Mouse (Mus musculus): ENCODE data around the gene Fkbp7. TPM values are rescaled to one million over a fixed set of nuclear protein-coding genes. Genes with fewer than 3 reads are reported as not detected.
A peak's percentile ranks its signal among the peaks of the same experiment; 100 is the strongest.

Fkbp7 gene
- polyA plus RNA-seq, 1 experiment, result 10.0 TPM

DNA sequence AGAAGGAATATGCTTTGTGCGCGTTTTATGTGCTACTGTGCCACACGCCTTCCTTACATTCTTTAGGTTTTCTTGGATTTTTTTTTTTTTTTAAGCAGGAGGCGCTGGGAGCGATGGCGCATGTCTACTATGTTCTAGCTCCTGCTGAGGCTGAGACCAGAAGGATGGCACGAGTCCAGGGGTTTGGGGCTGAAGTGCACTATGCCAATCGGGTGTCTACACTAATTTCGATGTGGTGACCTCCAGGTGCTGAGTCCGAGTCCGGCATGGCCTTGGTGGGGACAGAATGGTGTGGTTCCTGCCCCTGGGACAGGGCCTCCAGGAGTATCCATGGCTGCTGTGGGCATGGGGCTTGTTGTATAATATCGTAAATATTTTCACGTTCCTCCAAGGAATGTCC lies 14.4 kb downstream of the Fkbp7 start:
- Histone ChIP-seq H3K36me3 (ENCODE audit: control insufficient read depth, insufficient read depth, low read length, poor library complexity, severe bottlenecking) (no peaks in the 10 kb centered on the region), H3K27me3 (ENCODE audit: control insufficient read depth, insufficient read depth, low read length, poor library complexity, severe bottlenecking) (no peaks in the 10 kb centered on the region), H3K27ac (ENCODE audit: insufficient read depth, low read length) (no peak overlapping the region), H3K9ac (ENCODE audit: low read depth, poor library complexity, severe bottlenecking) (no peak overlapping the region), H3K4me3 (ENCODE audit: low read depth, low read length) (no peak overlapping the region), H3K4me1 (ENCODE audit: control insufficient read depth, insufficient read depth, low read length) (no peaks in the 10 kb centered on the region), H3K9me3 (replicated peaks; ENCODE audit: control insufficient read depth, insufficient read depth, low read length, poor library complexity, severe bottlenecking) (no peaks in the 10 kb centered on the region)
- no peak for TF ChIP-seq POLR2A (IDR thresholded peaks at IDR 0.05; ENCODE audit: insufficient read depth, low read length)
- no peak for TF ChIP-seq CTCF (IDR thresholded peaks at IDR 0.05; ENCODE audit: low read depth, low read length)
- no peak for TF ChIP-seq EP300 (IDR thresholded peaks at IDR 0.05; ENCODE audit: insufficient read depth, low read depth, low read length)

- Histone ChIP-seq H3K27me3 (ENCODE audit: control insufficient read depth, insufficient read depth, low read length, poor library complexity, severe bottlenecking) (no peaks in the 10 kb centered on the region), H3K4me3 (ENCODE audit: low read depth, low read length) (no peak overlapping the region), H3K4me1 (ENCODE audit: control insufficient read depth, insufficient read depth, low read length) (no peaks in the 10 kb centered on the region), H3K9ac (ENCODE audit: low read depth, poor library complexity, severe bottlenecking) (no peak overlapping the region), H3K27ac (ENCODE audit: insufficient read depth, low read length) (no peak overlapping the region), H3K9me3 (replicated peaks; ENCODE audit: control insufficient read depth, insufficient read depth, low read length, poor library complexity, severe bottlenecking) (no peaks in the 10 kb centered on the region), H3K36me3 (ENCODE audit: control insufficient read depth, insufficient read depth, low read length, poor library complexity, severe bottlenecking) (no peaks in the 10 kb centered on the region)
- peak; percentile 42 for TF ChIP-seq CTCF (IDR thresholded peaks at IDR 0.05; ENCODE audit: low read depth, low read length)
- TF ChIP-seq POLR2A (IDR thresholded peaks at IDR 0.05; ENCODE audit: insufficient read depth, low read length), result no peak
- no peak for TF ChIP-seq EP300 (IDR thresholded peaks at IDR 0.05; ENCODE audit: insufficient read depth, low read depth, low read length)
These were observed 16.9 kb downstream of the Fkbp7 start for GRCm38 (mm10) chr2:76655982-76656381.

DNA sequence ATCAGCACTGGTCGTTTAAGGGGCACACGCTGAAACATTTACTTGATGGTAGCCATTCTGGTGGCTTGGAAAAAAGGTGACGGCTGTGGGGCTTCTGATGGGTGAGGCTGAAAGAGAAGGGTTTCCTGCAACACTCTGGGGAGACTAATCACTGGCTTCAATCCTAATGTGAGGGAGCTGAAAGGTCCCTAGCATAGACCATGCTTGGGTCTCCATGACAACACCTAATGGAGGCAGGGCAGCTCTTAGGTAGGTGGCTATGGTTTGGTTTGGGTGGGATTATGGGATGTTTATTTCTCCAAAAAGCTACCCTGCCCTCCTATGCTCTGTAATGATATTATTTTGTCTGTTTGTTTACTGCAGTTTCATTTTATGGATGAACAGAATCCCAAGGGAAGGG lies 17.5 kb downstream of the Fkbp7 start:
- TF ChIP-seq EP300 (IDR thresholded peaks at IDR 0.05; ENCODE audit: insufficient read depth, low read depth, low read length) (no peak), POLR2A (IDR thresholded peaks at IDR 0.05; ENCODE audit: insufficient read depth, low read length) (no peak), CTCF (IDR thresholded peaks at IDR 0.05; ENCODE audit: low read depth, low read length) (no peak)
- Histone ChIP-seq H3K27me3 (ENCODE audit: control insufficient read depth, insufficient read depth, low read length, poor library complexity, severe bottlenecking) (no peaks in the 10 kb centered on the region), H3K9ac (ENCODE audit: low read depth, poor library complexity, severe bottlenecking) (no peak overlapping the region), H3K4me1 (ENCODE audit: control insufficient read depth, insufficient read depth, low read length) (no peaks in the 10 kb centered on the region), H3K9me3 (replicated peaks; ENCODE audit: control insufficient read depth, insufficient read depth, low read length, poor library complexity, severe bottlenecking) (no peaks in the 10 kb centered on the region), H3K27ac (ENCODE audit: insufficient read depth, low read length) (no peak overlapping the region), H3K36me3 (ENCODE audit: control insufficient read depth, insufficient read depth, low read length, poor library complexity, severe bottlenecking) (no peaks in the 10 kb centered on the region), H3K4me3 (ENCODE audit: low read depth, low read length) (no peak overlapping the region)

- no peaks in the 10 kb centered on the region for H3K27me3 ChIP-seq (ENCODE audit: control insufficient read depth, insufficient read depth, low read length, poor library complexity, severe bottlenecking)
- H3K27ac ChIP-seq (ENCODE audit: insufficient read depth, low read length), result no peak overlapping the region
- no peaks in the 10 kb centered on the region for H3K9me3 ChIP-seq (replicated peaks; ENCODE audit: control insufficient read depth, insufficient read depth, low read length, poor library complexity, severe bottlenecking)
- H3K4me3 ChIP-seq (ENCODE audit: low read depth, low read length), result no peak overlapping the region
- H3K36me3 ChIP-seq (ENCODE audit: control insufficient read depth, insufficient read depth, low read length, poor library complexity, severe bottlenecking), result no peaks in the 10 kb centered on the region
- H3K4me1 ChIP-seq (ENCODE audit: control insufficient read depth, insufficient read depth, low read length), result no peaks in the 10 kb centered on the region
- no peak overlapping the region for H3K9ac ChIP-seq (ENCODE audit: low read depth, poor library complexity, severe bottlenecking)
- TF ChIP-seq POLR2A (IDR thresholded peaks at IDR 0.05; ENCODE audit: insufficient read depth, low read length) (no peak), CTCF (IDR thresholded peaks at IDR 0.05; ENCODE audit: low read depth, low read length) (no peak), EP300 (IDR thresholded peaks at IDR 0.05; ENCODE audit: insufficient read depth, low read depth, low read length) (no peak)
These were observed 18.3 kb downstream of the Fkbp7 start for GRCm38 (mm10) chr2:76654646-76655045.

DNA sequence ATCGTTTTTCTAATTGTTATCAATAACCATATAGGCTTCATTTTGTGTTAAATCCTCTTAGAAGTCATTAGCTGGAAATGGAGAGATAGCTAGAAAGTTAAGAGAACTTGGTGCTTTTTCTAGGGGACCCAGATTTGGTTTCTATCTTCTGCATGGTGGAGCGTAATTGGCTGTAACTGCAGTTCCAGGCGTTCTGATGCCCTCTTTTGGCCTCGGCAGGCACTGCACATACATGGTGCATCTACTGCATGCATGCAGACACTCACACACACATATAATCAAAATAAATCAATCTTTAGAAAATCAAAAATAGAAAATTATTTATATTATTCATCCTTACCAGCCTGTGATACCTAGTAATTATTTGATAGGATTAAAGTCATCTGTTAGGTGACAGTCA lies 19.8 kb downstream of the Fkbp7 start:
- Histone ChIP-seq H3K9me3 (replicated peaks; ENCODE audit: control insufficient read depth, insufficient read depth, low read length, poor library complexity, severe bottlenecking) (no peaks in the 10 kb centered on the region), H3K4me1 (ENCODE audit: control insufficient read depth, insufficient read depth, low read length) (no peaks in the 10 kb centered on the region), H3K27ac (ENCODE audit: insufficient read depth, low read length) (no peak overlapping the region), H3K4me3 (ENCODE audit: low read depth, low read length) (no peak overlapping the region), H3K27me3 (ENCODE audit: control insufficient read depth, insufficient read depth, low read length, poor library complexity, severe bottlenecking) (no peaks in the 10 kb centered on the region), H3K36me3 (ENCODE audit: control insufficient read depth, insufficient read depth, low read length, poor library complexity, severe bottlenecking) (no peaks in the 10 kb centered on the region), H3K9ac (ENCODE audit: low read depth, poor library complexity, severe bottlenecking) (no peak overlapping the region)
- TF ChIP-seq POLR2A (IDR thresholded peaks at IDR 0.05; ENCODE audit: insufficient read depth, low read length) (no peak), CTCF (IDR thresholded peaks at IDR 0.05; ENCODE audit: low read depth, low read length) (peak; percentile 45), EP300 (IDR thresholded peaks at IDR 0.05; ENCODE audit: insufficient read depth, low read depth, low read length) (no peak)

DNA sequence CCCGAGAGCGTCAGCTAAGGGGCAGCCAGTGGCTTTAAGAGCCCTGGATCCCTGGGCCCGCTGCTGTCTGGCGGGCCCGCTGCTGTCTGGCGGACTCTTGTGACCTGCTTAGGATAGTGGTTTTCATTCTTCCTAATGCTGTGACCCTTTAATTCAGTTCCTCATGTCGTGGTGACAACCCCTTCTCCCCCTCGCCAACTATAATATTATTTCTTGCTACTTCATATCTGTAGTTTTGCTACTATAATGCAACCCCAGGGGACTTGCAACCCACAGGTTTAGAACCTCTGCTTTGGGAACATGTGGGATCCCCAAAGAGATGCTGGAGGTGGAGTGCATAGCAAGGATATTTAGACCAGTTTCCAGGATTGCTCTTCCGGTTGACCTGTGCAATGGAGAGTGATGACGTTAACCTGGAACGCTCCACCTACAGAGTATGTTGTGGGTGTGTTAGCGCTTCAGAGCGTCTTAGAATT lies 24.2 kb downstream of the Fkbp7 start:
- no peaks in the 10 kb centered on the region for H3K36me3 ChIP-seq (ENCODE audit: control insufficient read depth, insufficient read depth, low read length, poor library complexity, severe bottlenecking)
- no peaks in the 10 kb centered on the region for H3K4me1 ChIP-seq (ENCODE audit: control insufficient read depth, insufficient read depth, low read length)
- TF ChIP-seq POLR2A (IDR thresholded peaks at IDR 0.05; ENCODE audit: insufficient read depth, low read length), result peak; percentile 11
- TF ChIP-seq EP300 (IDR thresholded peaks at IDR 0.05; ENCODE audit: insufficient read depth, low read depth, low read length), result no peak
- no peak for TF ChIP-seq CTCF (IDR thresholded peaks at IDR 0.05; ENCODE audit: low read depth, low read length)
- peak overlapping the region; percentile 60 for H3K27ac ChIP-seq (ENCODE audit: insufficient read depth, low read length)
- H3K9me3 ChIP-seq (replicated peaks; ENCODE audit: control insufficient read depth, insufficient read depth, low read length, poor library complexity, severe bottlenecking), result no peaks in the 10 kb centered on the region
- H3K27me3 ChIP-seq (ENCODE audit: control insufficient read depth, insufficient read depth, low read length, poor library complexity, severe bottlenecking), result no peaks in the 10 kb centered on the region
- peak overlapping the region; percentile 65 for H3K9ac ChIP-seq (ENCODE audit: low read depth, poor library complexity, severe bottlenecking)
- peak overlapping the region; percentile 76 for H3K4me3 ChIP-seq (ENCODE audit: low read depth, low read length)
